Mouse (Mus musculus): ENCODE measurements around the gene Tph1. TPM values are rescaled to one million over a fixed set of nuclear protein-coding genes. Genes with fewer than 3 reads are reported as not detected.
"Not testable (repeated sequence)": the region's sequence is repeated elsewhere in the genome, so short reads cannot be mapped to it uniquely, and the experiment has no call there.

Tph1 gene
- polyA plus RNA-seq, 1 experiment from 2014 or later = not detected

DNA sequence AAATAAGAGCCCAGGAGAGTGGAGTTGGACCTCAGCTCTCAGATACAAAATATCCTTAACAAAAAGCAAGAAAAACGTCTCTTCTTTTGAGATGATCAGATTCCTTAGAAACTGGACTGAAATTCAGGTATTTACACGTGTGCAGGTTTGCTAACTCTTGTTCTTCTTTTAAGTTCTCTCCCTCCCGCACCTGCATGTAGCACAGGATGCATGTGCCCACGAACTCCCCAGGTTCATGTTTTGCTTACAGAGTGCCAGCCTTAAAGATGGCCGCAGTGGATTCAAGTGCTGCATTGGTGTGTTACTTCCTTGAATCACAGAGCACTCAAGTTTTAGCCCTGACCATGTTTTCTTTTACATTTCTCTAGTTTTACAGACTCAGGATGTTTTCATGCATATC is 14.5 kb upstream of the Tph1 start:
- Histone ChIP-seq H3K27ac (replicated peaks) (no peak overlapping the region), H3K27me3 (replicated peaks) (no peaks in the 10 kb centered on the region), H3K4me2 (no peak overlapping the region), H3K9ac (no peak overlapping the region), H3K4me1 (no peaks in the 10 kb centered on the region), H3K36me3 (peaks cover 44% of the 10 kb centered on the region), H3K9me3 (no peaks in the 10 kb centered on the region), H3K4me3 (no peak overlapping the region)
- WGBS = 77% methylated on average over 5 of the region's 5 CpGs
- ATAC-seq (ENCODE audit: extremely low read depth, insufficient number of reproducible peaks, low FRiP score, low TSS enrichment) = no peak

GRCm38 (mm10) chr7:46680732-46681131 is 8.4 kb upstream of the Tph1 start:
- Histone ChIP-seq H3K27me3 (replicated peaks) (no peaks in the 10 kb centered on the region), H3K4me2 (no peak overlapping the region), H3K9me3 (no peaks in the 10 kb centered on the region), H3K4me1 (no peaks in the 10 kb centered on the region), H3K36me3 (no peaks in the 10 kb centered on the region), H3K4me3 (no peak overlapping the region), H3K27ac (replicated peaks) (no peak overlapping the region), H3K9ac (no peak overlapping the region)
- no peak for ATAC-seq (ENCODE audit: extremely low read depth, insufficient number of reproducible peaks, low FRiP score, low TSS enrichment)

GRCm38 (mm10) chr7:46679044-46679443 is 6.7 kb upstream of the Tph1 start:
- H3K27ac ChIP-seq (replicated peaks); ATAC-seq (ENCODE audit: extremely low read depth, insufficient number of reproducible peaks, low FRiP score, low TSS enrichment); H3K4me1 ChIP-seq; H3K36me3 ChIP-seq; H3K9ac ChIP-seq; H3K4me2 ChIP-seq; H3K27me3 ChIP-seq (replicated peaks); H3K4me3 ChIP-seq; H3K9me3 ChIP-seq: not testable (repeated sequence)
- 78% methylated on average over 7 of the region's 7 CpGs for WGBS

DNA sequence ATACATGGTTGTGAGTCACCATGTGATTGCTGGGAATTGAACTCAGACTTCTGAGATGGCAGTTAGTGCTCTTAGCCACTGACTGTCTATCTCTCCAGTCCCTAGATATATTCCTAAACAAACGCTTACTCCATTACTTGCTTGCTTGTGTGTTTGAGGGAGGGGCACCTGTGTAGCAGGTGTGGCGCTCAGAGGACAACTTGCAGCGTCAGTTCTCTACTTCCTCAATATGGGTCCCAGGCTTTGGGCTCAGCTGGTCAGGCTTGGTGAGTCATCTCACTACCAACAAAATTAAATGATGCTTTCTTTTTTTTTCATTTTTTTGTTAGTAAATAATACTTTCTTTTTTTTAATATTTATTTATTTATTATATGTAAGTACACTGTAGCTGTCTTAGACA is 6.1 kb upstream of the Tph1 start:
- WGBS = 83% methylated on average over 3 of the region's 3 CpGs
- Histone ChIP-seq H3K4me1 (no peaks in the 10 kb centered on the region), H3K9ac (no peak overlapping the region), H3K4me3 (no peak overlapping the region), H3K36me3 (no peaks in the 10 kb centered on the region), H3K27ac (replicated peaks) (no peak overlapping the region), H3K4me2 (no peak overlapping the region), H3K27me3 (replicated peaks) (no peaks in the 10 kb centered on the region), H3K9me3 (0 out of 2 replicates have a peak, but pooled peaks cover 3% of the 10 kb centered on the region)
- ATAC-seq (ENCODE audit: extremely low read depth, insufficient number of reproducible peaks, low FRiP score, low TSS enrichment) = no peak

- no peaks in the 10 kb centered on the region for H3K36me3 ChIP-seq
- H3K4me1 ChIP-seq = peaks cover 6% of the 10 kb centered on the region
- H3K9ac ChIP-seq = no peak overlapping the region
- 47% methylated on average over 5 of the region's 5 CpGs for WGBS
- no peak overlapping the region for H3K27ac ChIP-seq (replicated peaks)
- no peak overlapping the region for H3K4me2 ChIP-seq
- no peak for ATAC-seq (ENCODE audit: extremely low read depth, insufficient number of reproducible peaks, low FRiP score, low TSS enrichment)
- H3K27me3 ChIP-seq (replicated peaks) = peaks cover 3% of the 10 kb centered on the region; the same call in 1 of the 2 replicates
- 0 out of 2 replicates have a peak, but pooled peaks cover 3% of the 10 kb centered on the region for H3K9me3 ChIP-seq
- no peak overlapping the region for H3K4me3 ChIP-seq
These were observed 4.5 kb upstream of the Tph1 start for GRCm38 (mm10) chr7:46676808-46677360.

- H3K4me3 ChIP-seq = no peak overlapping the region
- H3K9ac ChIP-seq = no peak overlapping the region
- no peaks in the 10 kb centered on the region for H3K36me3 ChIP-seq
- peaks cover 6% of the 10 kb centered on the region for H3K4me1 ChIP-seq
- H3K27ac ChIP-seq (replicated peaks) = no peak overlapping the region
- 0 out of 2 replicates have a peak, but pooled peaks cover 3% of the 10 kb centered on the region for H3K9me3 ChIP-seq
- ATAC-seq (ENCODE audit: extremely low read depth, insufficient number of reproducible peaks, low FRiP score, low TSS enrichment) = no peak
- H3K27me3 ChIP-seq (replicated peaks) = peaks cover 3% of the 10 kb centered on the region; the same call in 1 of the 2 replicates
- no peak overlapping the region for H3K4me2 ChIP-seq
- WGBS = 70% methylated on average over 8 of the region's 8 CpGs
These were observed 3.5 kb upstream of the Tph1 start for GRCm38 (mm10) chr7:46675886-46676285.

DNA sequence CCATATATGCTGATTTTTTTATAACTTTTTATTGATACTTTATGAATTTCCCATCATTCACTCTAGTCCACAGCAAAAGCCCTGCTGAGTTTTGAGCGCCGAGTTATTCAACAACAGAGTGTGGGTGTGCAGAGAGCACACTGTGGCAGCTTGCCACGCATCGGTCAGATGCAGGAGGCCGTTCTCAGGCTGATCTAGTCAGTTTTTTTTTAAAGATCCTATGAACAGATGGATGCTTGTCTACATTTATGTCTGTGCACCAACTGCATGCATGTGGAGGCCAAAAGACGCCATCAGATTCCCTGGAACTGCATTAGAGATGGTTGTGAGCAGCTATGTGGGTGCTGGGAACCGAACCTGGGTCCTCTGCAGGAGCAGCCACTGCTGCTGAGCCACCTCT is 2.7 kb upstream of the Tph1 start:
- no peak for ATAC-seq (ENCODE audit: extremely low read depth, insufficient number of reproducible peaks, low FRiP score, low TSS enrichment)

GRCm38 (mm10) chr7:46667256-46667655 is 5.1 kb downstream of the Tph1 start:
- H3K27me3 ChIP-seq (replicated peaks) = peaks cover 50% of the 10 kb centered on the region
- H3K9ac ChIP-seq = 0 out of 2 replicates have a peak overlapping the region, but pooled peaks have one; percentile 30
- WGBS = under 1% methylated on average over 21 of the region's 21 CpGs
- H3K9me3 ChIP-seq = no peaks in the 10 kb centered on the region
- H3K4me2 ChIP-seq = peak overlapping the region; percentile 49
- peak overlapping the region; percentile 24 for H3K4me3 ChIP-seq
- peaks cover 3% of the 10 kb centered on the region for H3K4me1 ChIP-seq
- H3K36me3 ChIP-seq = no peaks in the 10 kb centered on the region
- ATAC-seq (ENCODE audit: extremely low read depth, insufficient number of reproducible peaks, low FRiP score, low TSS enrichment) = no peak
- H3K27ac ChIP-seq (replicated peaks) = no peak overlapping the region

More for the DNA sequence above, 2.7 kb upstream of the Tph1 start:
- WGBS = 85% methylated on average over 7 of the region's 7 CpGs
- Histone ChIP-seq H3K9ac (no peak overlapping the region), H3K4me3 (no peak overlapping the region), H3K9me3 (0 out of 2 replicates have a peak, but pooled peaks cover 3% of the 10 kb centered on the region), H3K27me3 (replicated peaks) (peaks cover 3% of the 10 kb centered on the region; the same call in 1 of the 2 replicates), H3K4me2 (no peak overlapping the region), H3K4me1 (peaks cover 6% of the 10 kb centered on the region), H3K36me3 (no peaks in the 10 kb centered on the region), H3K27ac (replicated peaks) (no peak overlapping the region)

DNA sequence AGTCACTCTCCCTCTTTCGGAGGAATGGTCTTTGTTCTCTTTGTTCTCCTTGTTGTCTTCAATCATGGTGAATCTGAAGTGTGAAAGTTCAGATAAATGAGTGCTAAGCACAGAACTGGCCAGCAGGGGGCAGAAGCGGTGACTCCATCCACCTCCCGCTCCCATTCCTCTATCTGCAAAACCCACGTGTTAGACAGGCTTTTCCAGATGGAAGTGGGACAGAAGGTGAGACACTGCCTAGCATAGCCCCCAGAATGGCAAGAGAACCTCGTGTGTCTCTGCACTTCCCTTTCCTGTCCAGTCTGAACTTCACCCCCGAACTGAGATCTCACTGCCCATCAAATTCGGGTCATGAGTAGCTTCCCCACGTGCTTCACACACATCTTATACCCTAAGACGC is 7.1 kb downstream of the Tph1 start:
- WGBS = 34% methylated on average over 9 of the region's 9 CpGs
- peaks cover 56% of the 10 kb centered on the region for H3K27me3 ChIP-seq (replicated peaks)

GRCm38 (mm10) chr7:46661591-46662090 is 10.7 kb downstream of the Tph1 start:
- Histone ChIP-seq H3K27me3 (replicated peaks) (peaks cover 38% of the 10 kb centered on the region), H3K9ac (no peak overlapping the region), H3K4me1 (no peaks in the 10 kb centered on the region), H3K9me3 (no peaks in the 10 kb centered on the region), H3K36me3 (no peaks in the 10 kb centered on the region), H3K4me3 (no peak overlapping the region), H3K4me2 (no peak overlapping the region), H3K27ac (replicated peaks) (no peak overlapping the region)
- WGBS = 64% methylated on average over 18 of the region's 18 CpGs
- no peak for ATAC-seq (ENCODE audit: extremely low read depth, insufficient number of reproducible peaks, low FRiP score, low TSS enrichment)

More for the DNA sequence above, 7.1 kb downstream of the Tph1 start:
- H3K27ac ChIP-seq (replicated peaks) = no peak overlapping the region
- H3K9me3 ChIP-seq = no peaks in the 10 kb centered on the region
- no peak overlapping the region for H3K4me3 ChIP-seq
- no peaks in the 10 kb centered on the region for H3K36me3 ChIP-seq
- no peak overlapping the region for H3K9ac ChIP-seq
- no peak for ATAC-seq (ENCODE audit: extremely low read depth, insufficient number of reproducible peaks, low FRiP score, low TSS enrichment)
- no peaks in the 10 kb centered on the region for H3K4me1 ChIP-seq
- no peak overlapping the region for H3K4me2 ChIP-seq

- Histone ChIP-seq H3K4me3 (no peak overlapping the region), H3K36me3 (no peaks in the 10 kb centered on the region), H3K4me1 (no peaks in the 10 kb centered on the region), H3K9ac (no peak overlapping the region), H3K9me3 (no peaks in the 10 kb centered on the region), H3K27ac (replicated peaks) (no peak overlapping the region), H3K4me2 (no peak overlapping the region), H3K27me3 (replicated peaks) (peaks cover 18% of the 10 kb centered on the region; the same call in 1 of the 2 replicates)
- 32% methylated on average over 2 of the region's 2 CpGs for WGBS
- no peak for ATAC-seq (ENCODE audit: extremely low read depth, insufficient number of reproducible peaks, low FRiP score, low TSS enrichment)
These were observed 20.1 kb downstream of the Tph1 start for GRCm38 (mm10) chr7:46652279-46652678.

DNA sequence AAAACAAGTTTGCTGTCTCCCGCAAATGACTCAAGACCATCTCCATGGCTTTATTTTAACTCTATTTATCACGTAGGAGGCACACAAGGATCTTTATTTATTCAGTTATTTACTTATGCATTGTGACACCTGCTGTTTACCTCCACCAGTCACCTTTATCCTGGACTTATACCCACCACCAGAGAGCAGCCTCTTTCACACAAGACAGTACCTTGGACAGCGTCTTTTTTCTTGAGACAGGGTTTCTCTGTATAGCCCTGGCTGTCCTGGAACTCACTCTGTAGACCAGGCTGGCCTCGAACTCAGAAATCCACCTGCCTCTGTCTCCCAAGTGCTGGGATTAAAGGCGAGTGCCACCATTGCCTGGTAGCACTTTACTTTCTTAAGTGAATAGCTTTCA is 22.1 kb downstream of the Tph1 start:
- H3K27me3 ChIP-seq (replicated peaks) = 0 out of 2 replicates have a peak, but pooled peaks cover 16% of the 10 kb centered on the region
- not testable (repeated sequence) for H3K9me3 ChIP-seq; H3K4me3 ChIP-seq; H3K36me3 ChIP-seq; H3K9ac ChIP-seq; H3K4me1 ChIP-seq; H3K27ac ChIP-seq (replicated peaks); ATAC-seq (ENCODE audit: extremely low read depth, insufficient number of reproducible peaks, low FRiP score, low TSS enrichment); H3K4me2 ChIP-seq
- WGBS = 33% methylated on average over 5 of the region's 5 CpGs

Measured in heart, embryonic 13.5 days (tissue).